Mouse (Mus musculus): ENCODE results near the gene Sptbn1. TPM values are rescaled to one million over a fixed set of nuclear protein-coding genes. Genes with fewer than 3 reads are reported as not detected.
A peak's percentile ranks its signal among the peaks of the same experiment; 100 is the strongest.

Sptbn1 gene
- polyA plus RNA-seq, 1 experiment from 2014 or later = 180 TPM

DNA sequence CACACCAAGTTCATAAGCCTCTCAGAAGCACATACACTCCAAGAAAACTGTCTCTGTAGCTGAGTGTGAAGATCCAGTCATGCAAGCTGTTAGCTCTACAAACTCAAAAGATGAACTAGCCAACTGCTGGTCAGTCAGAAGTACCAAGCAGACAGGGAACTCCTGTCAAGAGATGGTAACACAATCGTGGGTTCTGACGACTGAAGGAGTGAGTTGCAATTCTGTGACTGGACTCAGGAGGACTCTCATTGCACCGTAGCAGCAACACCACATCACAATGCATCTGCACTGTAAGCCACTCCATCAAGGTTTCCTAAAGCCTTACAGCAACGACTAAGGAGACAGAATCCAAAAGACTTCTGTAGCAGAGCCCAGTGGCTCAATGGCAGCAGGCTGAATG is 104.9 kb downstream of the Sptbn1 start:
- Histone ChIP-seq H3K4me2 (no peak overlapping the region), H3K9me3 (replicated peaks) (no peaks in the 10 kb centered on the region), H3K4me3 (replicated peaks) (no peak overlapping the region), H3K36me3 (peaks cover 11% of the 10 kb centered on the region; the same call in 1 of the 2 replicates), H3K27ac (replicated peaks) (no peak overlapping the region), H3K9ac (replicated peaks) (no peak overlapping the region), H3K4me1 (peaks cover 47% of the 10 kb centered on the region), H3K27me3 (replicated peaks) (no peaks in the 10 kb centered on the region)
- no peak for ATAC-seq (ENCODE audit: low FRiP score)
- WGBS = 83% methylated on average over 4 of the region's 4 CpGs

- Histone ChIP-seq H3K4me1 (peaks cover 44% of the 10 kb centered on the region), H3K4me2 (no peak overlapping the region), H3K9me3 (replicated peaks) (no peaks in the 10 kb centered on the region), H3K27me3 (replicated peaks) (no peaks in the 10 kb centered on the region), H3K4me3 (replicated peaks) (no peak overlapping the region), H3K9ac (replicated peaks) (no peak overlapping the region), H3K36me3 (peaks cover 11% of the 10 kb centered on the region; the same call in 1 of the 2 replicates), H3K27ac (replicated peaks) (no peak overlapping the region; the same call in 1 of the 2 replicates)
- ATAC-seq (ENCODE audit: low FRiP score) = no peak
- 97% methylated on average over 1 of the region's 1 CpGs for WGBS
These were observed 106.2 kb downstream of the Sptbn1 start for GRCm38 (mm10) chr11:30161744-30162143.

GRCm38 (mm10) chr11:30161173-30161650 is 106.8 kb downstream of the Sptbn1 start:
- peaks cover 39% of the 10 kb centered on the region for H3K4me1 ChIP-seq
- WGBS = 57% methylated on average over 6 of the region's 6 CpGs

GRCm38 (mm10) chr11:30160625-30161172 is 107.3 kb downstream of the Sptbn1 start:
- no peak overlapping the region for H3K4me3 ChIP-seq (replicated peaks)
- H3K4me1 ChIP-seq = peaks cover 34% of the 10 kb centered on the region
- 79% methylated on average over 4 of the region's 4 CpGs for WGBS
- no peaks in the 10 kb centered on the region for H3K27me3 ChIP-seq (replicated peaks)
- H3K4me2 ChIP-seq = no peak overlapping the region
- no peak for ATAC-seq (ENCODE audit: low FRiP score)
- H3K36me3 ChIP-seq = peaks cover 11% of the 10 kb centered on the region; the same call in 1 of the 2 replicates
- no peaks in the 10 kb centered on the region for H3K9me3 ChIP-seq (replicated peaks)
- no peak overlapping the region for H3K9ac ChIP-seq (replicated peaks)
- no peak overlapping the region; the same call in 1 of the 2 replicates for H3K27ac ChIP-seq (replicated peaks)

More at GRCm38 (mm10) chr11:30161173-30161650, 106.8 kb downstream of the Sptbn1 start:
- Histone ChIP-seq H3K27ac (replicated peaks) (no peak overlapping the region; the same call in 1 of the 2 replicates), H3K4me3 (replicated peaks) (no peak overlapping the region), H3K9me3 (replicated peaks) (no peaks in the 10 kb centered on the region), H3K27me3 (replicated peaks) (no peaks in the 10 kb centered on the region), H3K4me2 (no peak overlapping the region), H3K9ac (replicated peaks) (no peak overlapping the region), H3K36me3 (peaks cover 11% of the 10 kb centered on the region; the same call in 1 of the 2 replicates)
- ATAC-seq (ENCODE audit: low FRiP score) = peak; percentile 45

DNA sequence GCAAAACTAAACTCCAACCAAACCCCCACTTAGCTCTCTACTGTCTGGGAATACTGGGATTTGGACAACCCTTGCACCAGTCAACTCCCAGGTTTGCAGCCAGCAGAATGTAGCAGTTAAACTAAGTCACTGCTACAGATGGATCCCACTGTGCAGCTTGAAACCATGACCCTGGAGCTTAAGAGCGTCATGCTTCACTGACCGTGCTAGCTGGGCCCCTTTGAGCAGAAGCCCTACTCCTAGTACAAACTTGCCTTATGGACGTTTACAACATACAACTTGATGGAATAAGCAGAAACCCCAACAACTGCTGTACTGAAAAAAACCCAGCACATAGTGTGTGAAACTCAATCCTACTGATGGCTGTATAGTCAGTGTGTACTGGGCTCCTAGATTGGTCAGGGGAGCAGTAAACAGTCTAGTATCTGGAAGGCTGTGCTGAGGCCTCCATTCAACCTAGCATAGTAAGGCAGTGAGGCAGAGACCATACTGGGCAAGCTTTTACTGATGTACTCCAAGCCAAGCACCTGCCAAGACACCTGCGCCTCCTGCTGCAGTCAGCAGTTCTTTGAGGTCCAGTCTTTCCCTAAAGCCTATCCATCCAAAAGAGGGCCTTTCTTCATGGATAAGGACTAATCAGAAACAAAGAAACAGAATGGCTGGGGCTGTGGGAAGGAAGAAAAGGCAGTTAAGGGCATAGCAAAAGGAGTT is 108.3 kb downstream of the Sptbn1 start:
- Histone ChIP-seq H3K4me1 (peaks cover 31% of the 10 kb centered on the region), H3K4me3 (replicated peaks) (no peak overlapping the region), H3K27ac (replicated peaks) (no peak overlapping the region), H3K9me3 (replicated peaks) (no peaks in the 10 kb centered on the region), H3K4me2 (no peak overlapping the region), H3K36me3 (peaks cover 11% of the 10 kb centered on the region; the same call in 1 of the 2 replicates), H3K27me3 (replicated peaks) (no peaks in the 10 kb centered on the region), H3K9ac (replicated peaks) (no peak overlapping the region)
- 86% methylated on average over 4 of the region's 4 CpGs for WGBS
- ATAC-seq (ENCODE audit: low FRiP score) = no peak

GRCm38 (mm10) chr11:30158028-30158700 is 109.8 kb downstream of the Sptbn1 start:
- Histone ChIP-seq H3K27ac (replicated peaks) (no peak overlapping the region), H3K4me2 (no peak overlapping the region), H3K4me3 (replicated peaks) (no peak overlapping the region), H3K27me3 (replicated peaks) (no peaks in the 10 kb centered on the region), H3K9me3 (replicated peaks) (no peaks in the 10 kb centered on the region), H3K36me3 (peaks cover 21% of the 10 kb centered on the region), H3K4me1 (peaks cover 27% of the 10 kb centered on the region), H3K9ac (replicated peaks) (no peak overlapping the region)
- no peak for ATAC-seq (ENCODE audit: low FRiP score)
- WGBS = 66% methylated on average over 8 of the region's 8 CpGs

DNA sequence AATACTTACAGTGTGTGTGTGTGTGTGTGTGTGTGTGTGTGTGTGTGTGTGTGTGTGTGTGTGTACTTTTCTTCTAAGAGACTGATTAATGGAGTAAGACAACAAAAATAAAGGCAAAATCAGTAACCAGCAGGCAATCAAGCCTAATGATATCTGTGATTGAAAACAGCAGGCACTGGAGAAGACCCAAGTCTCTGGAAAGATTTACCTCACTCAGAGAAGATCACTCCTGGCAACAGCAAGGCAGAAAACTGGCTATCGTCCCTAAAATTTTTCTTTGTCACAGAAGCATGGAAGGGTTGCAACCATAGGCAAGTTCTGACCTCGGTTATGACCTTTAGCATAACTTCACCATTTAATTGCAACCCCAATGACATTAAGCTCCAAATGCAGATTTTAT is 112.1 kb downstream of the Sptbn1 start:
- Histone ChIP-seq H3K27ac (replicated peaks) (no peak overlapping the region), H3K4me2 (no peak overlapping the region), H3K9ac (replicated peaks) (no peak overlapping the region), H3K27me3 (replicated peaks) (no peaks in the 10 kb centered on the region), H3K4me1 (peaks cover 16% of the 10 kb centered on the region), H3K4me3 (replicated peaks) (no peak overlapping the region), H3K36me3 (peaks cover 33% of the 10 kb centered on the region), H3K9me3 (replicated peaks) (no peaks in the 10 kb centered on the region)
- 70% methylated on average over 2 of the region's 2 CpGs for WGBS
- no peak for ATAC-seq (ENCODE audit: low FRiP score)

DNA sequence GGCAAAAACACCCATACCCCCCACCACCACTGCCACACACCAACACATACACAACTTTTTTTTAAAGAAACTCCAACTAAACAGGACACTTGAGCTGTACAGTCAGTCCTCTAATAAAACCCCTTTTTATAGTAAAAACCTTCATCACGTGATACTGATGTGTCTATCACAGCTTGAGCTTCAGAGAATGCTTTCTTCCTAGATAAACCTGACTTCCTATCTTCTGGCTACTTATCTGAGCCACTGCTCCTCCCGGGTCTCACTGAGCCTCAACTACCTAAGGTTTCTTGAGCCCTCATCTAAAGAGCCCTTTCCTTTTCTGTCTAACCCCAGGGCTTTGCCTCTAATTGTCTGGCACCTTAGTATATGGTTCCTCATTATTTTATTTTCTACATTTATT is 113.0 kb downstream of the Sptbn1 start:
- no peak overlapping the region for H3K4me3 ChIP-seq (replicated peaks)
- ATAC-seq (ENCODE audit: low FRiP score) = no peak
- 94% methylated on average over 2 of the region's 2 CpGs for WGBS

GRCm38 (mm10) chr11:30148888-30149287 is 119.1 kb downstream of the Sptbn1 start:
- WGBS = 84% methylated on average over 5 of the region's 5 CpGs
- Histone ChIP-seq H3K9me3 (replicated peaks) (no peaks in the 10 kb centered on the region), H3K27ac (replicated peaks) (no peak overlapping the region), H3K4me1 (no peaks in the 10 kb centered on the region), H3K27me3 (replicated peaks) (no peaks in the 10 kb centered on the region), H3K9ac (replicated peaks) (no peak overlapping the region), H3K4me3 (replicated peaks) (no peak overlapping the region), H3K36me3 (peaks cover 63% of the 10 kb centered on the region), H3K4me2 (no peak overlapping the region)
- ATAC-seq (ENCODE audit: low FRiP score) = no peak

More for the DNA sequence above, 113.0 kb downstream of the Sptbn1 start:
- Histone ChIP-seq H3K9ac (replicated peaks) (no peak overlapping the region), H3K9me3 (replicated peaks) (no peaks in the 10 kb centered on the region), H3K27me3 (replicated peaks) (no peaks in the 10 kb centered on the region), H3K36me3 (peaks cover 41% of the 10 kb centered on the region), H3K4me2 (no peak overlapping the region), H3K4me1 (peaks cover 14% of the 10 kb centered on the region), H3K27ac (replicated peaks) (no peak overlapping the region)

GRCm38 (mm10) chr11:30148378-30148777 is 119.6 kb downstream of the Sptbn1 start:
- H3K27ac ChIP-seq (replicated peaks) = no peak overlapping the region
- no peaks in the 10 kb centered on the region for H3K27me3 ChIP-seq (replicated peaks)
- no peaks in the 10 kb centered on the region for H3K9me3 ChIP-seq (replicated peaks)
- ATAC-seq (ENCODE audit: low FRiP score) = no peak
- H3K4me3 ChIP-seq (replicated peaks) = no peak overlapping the region
- H3K36me3 ChIP-seq = peaks cover 63% of the 10 kb centered on the region
- no peaks in the 10 kb centered on the region for H3K4me1 ChIP-seq
- no peak overlapping the region for H3K4me2 ChIP-seq
- H3K9ac ChIP-seq (replicated peaks) = no peak overlapping the region

- no peak overlapping the region for H3K9ac ChIP-seq (replicated peaks)
- no peak overlapping the region for H3K27ac ChIP-seq (replicated peaks)
- H3K9me3 ChIP-seq (replicated peaks) = no peaks in the 10 kb centered on the region
- H3K4me1 ChIP-seq = no peaks in the 10 kb centered on the region
- 91% methylated on average over 1 of the region's 1 CpGs for WGBS
- no peaks in the 10 kb centered on the region for H3K27me3 ChIP-seq (replicated peaks)
- H3K36me3 ChIP-seq = peaks cover 67% of the 10 kb centered on the region
- ATAC-seq (ENCODE audit: low FRiP score) = no peak
- H3K4me3 ChIP-seq (replicated peaks) = no peak overlapping the region
- no peak overlapping the region for H3K4me2 ChIP-seq
These were observed 120.1 kb downstream of the Sptbn1 start for GRCm38 (mm10) chr11:30147882-30148281.

DNA sequence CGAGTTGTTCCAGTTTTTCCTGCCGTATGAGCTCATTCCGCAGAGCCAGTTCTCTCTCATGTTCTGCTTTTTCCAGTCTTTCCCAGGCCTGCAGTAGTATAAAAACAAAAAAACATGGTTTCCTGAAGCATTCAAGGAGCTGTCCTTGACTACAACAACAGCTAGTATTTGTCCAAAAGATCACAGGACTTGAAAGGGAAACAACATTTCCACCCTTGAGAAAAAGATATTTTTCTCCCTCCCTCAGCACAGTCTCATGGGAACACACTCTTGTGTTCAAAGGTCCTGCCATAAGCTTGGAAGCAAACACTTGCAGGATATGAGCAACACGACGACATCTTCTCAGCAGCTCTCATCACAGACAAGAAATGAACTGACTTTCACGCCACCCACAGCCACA is 124.9 kb downstream of the Sptbn1 start:
- no peak for ATAC-seq (ENCODE audit: low FRiP score)
- no peaks in the 10 kb centered on the region for H3K4me1 ChIP-seq
- H3K4me3 ChIP-seq (replicated peaks) = no peak overlapping the region
- H3K36me3 ChIP-seq = peaks cover 81% of the 10 kb centered on the region
- no peaks in the 10 kb centered on the region for H3K9me3 ChIP-seq (replicated peaks)
- H3K9ac ChIP-seq (replicated peaks) = no peak overlapping the region
- WGBS = 90% methylated on average over 6 of the region's 6 CpGs
- no peaks in the 10 kb centered on the region for H3K27me3 ChIP-seq (replicated peaks)
- H3K4me2 ChIP-seq = no peak overlapping the region
- H3K27ac ChIP-seq (replicated peaks) = no peak overlapping the region

All from neural tube, embryonic 15.5 days (tissue).